Mouse (Mus musculus) adrenal gland, adult 2 months (tissue): ENCODE results near the gene Prkce. TPM values are rescaled to one million over a fixed set of nuclear protein-coding genes. Genes with fewer than 3 reads are reported as not detected.

Experiments
- DNase-seq: peaks from one replicate; pipeline ENCODE4 v3.0.0; 2021
- polyA plus RNA-seq: library from polyadenylated mRNA; depleted of rRNA; stranded (reverse); fragments of >200 nt; gene quantifications from 2 replicates; pipeline ENCODE4 v1.2.3, GENCODE M21; 2012
- total RNA-seq, 2 experiments: library from RNA; stranded (reverse); gene quantifications; 2 replicates each; pipeline ENCODE4 v1.2.3; 2021

Prkce gene
- total and polyA plus RNA-seq, 3 experiments, result 4.5 to 20.5 (median 17.5) TPM

GRCm38 (mm10) chr17:86256730-86257131 is 89.1 kb downstream of the Prkce start:
- peak; percentile 28 for DNase-seq

- no peak for DNase-seq
Observed at GRCm38 (mm10) chr17:86261067-86261466, 93.5 kb downstream of the Prkce start.

GRCm38 (mm10) chr17:86263985-86264649 is 96.5 kb downstream of the Prkce start:
- DNase-seq, result no peak

GRCm38 (mm10) chr17:86266051-86266450 is 98.5 kb downstream of the Prkce start:
- no peak for DNase-seq

- DNase-seq, result no peak
Observed at GRCm38 (mm10) chr17:86267126-86267760, 99.7 kb downstream of the Prkce start.

- no peak for DNase-seq
Observed at GRCm38 (mm10) chr17:86269639-86270038, 102.1 kb downstream of the Prkce start.

GRCm38 (mm10) chr17:86270523-86270922 is 102.9 kb downstream of the Prkce start:
- DNase-seq, result no peak

GRCm38 (mm10) chr17:86271277-86271676 is 103.7 kb downstream of the Prkce start:
- DNase-seq, result no peak

- no peak for DNase-seq
Observed at GRCm38 (mm10) chr17:86272961-86273360, 105.4 kb downstream of the Prkce start.

GRCm38 (mm10) chr17:86273566-86274349 is 106.2 kb downstream of the Prkce start:
- no peak for DNase-seq

GRCm38 (mm10) chr17:86274350-86274744 is 106.8 kb downstream of the Prkce start:
- DNase-seq, result no peak

GRCm38 (mm10) chr17:86276381-86276780 is 108.8 kb downstream of the Prkce start:
- no peak for DNase-seq

GRCm38 (mm10) chr17:86277032-86277798 is 109.6 kb downstream of the Prkce start:
- DNase-seq, result no peak

- no peak for DNase-seq
Observed at GRCm38 (mm10) chr17:86277999-86278526, 110.5 kb downstream of the Prkce start.

- peak; percentile 13 for DNase-seq
Observed at GRCm38 (mm10) chr17:86279751-86280150, 112.2 kb downstream of the Prkce start.

GRCm38 (mm10) chr17:86283741-86284140 is 116.2 kb downstream of the Prkce start:
- peak; percentile 25 for DNase-seq

- peak; percentile 53 for DNase-seq
Observed at GRCm38 (mm10) chr17:86285058-86285457, 117.5 kb downstream of the Prkce start.

GRCm38 (mm10) chr17:86286747-86287271 is 119.2 kb downstream of the Prkce start:
- peak; percentile 88 for DNase-seq

GRCm38 (mm10) chr17:86292711-86293110 is 125.1 kb downstream of the Prkce start:
- no peak for DNase-seq

GRCm38 (mm10) chr17:86293247-86293744 is 125.7 kb downstream of the Prkce start:
- peak; percentile 82 for DNase-seq

- DNase-seq, result no peak
Observed at GRCm38 (mm10) chr17:86299576-86299975, 132.0 kb downstream of the Prkce start.
